Mouse (Mus musculus) midbrain, embryonic 11.5 days (tissue): ENCODE data around the gene Ror1. TPM values are rescaled to one million over a fixed set of nuclear protein-coding genes. Genes with fewer than 3 reads are reported as not detected.

ENCODE experiments used
- ATAC-seq: fragments of 200-750 bp; cut with Nextera tagmentation; 2 replicates; pipeline ENCODE4 v1.8.0; 2017; ENCODE audit warnings: moderate TSS enrichment, moderate library complexity; ENCODE audit not compliant: low FRiP score
- DNase-seq: peaks from one replicate; pipeline ENCODE4 v3.0.0; 2015; ENCODE audit warnings: low spot score; ENCODE audit errors: missing footprints
- H3K27ac ChIP-seq: fragments of 300-500 bp; sonication (generic); 2 replicates; pipeline ENCODE4 v1.5.1; 2014; ENCODE audit warnings: low read depth, low read length
- H3K27me3 ChIP-seq: fragments of 300-500 bp; sonication (generic); 2 replicates; pipeline ENCODE4 v1.6.1; 2014; ENCODE audit warnings: mild to moderate bottlenecking, low read length, moderate library complexity, mixed read lengths; ENCODE audit not compliant: control insufficient read depth, insufficient read depth
- H3K36me3 ChIP-seq: fragments of 300-500 bp; sonication (generic); 2 replicates; pipeline ENCODE4 v1.6.1; 2014; ENCODE audit warnings: mild to moderate bottlenecking, low read length, moderate library complexity, mixed read lengths; ENCODE audit not compliant: control insufficient read depth, insufficient read depth
- H3K4me1 ChIP-seq: fragments of 300-500 bp; sonication (generic); 2 replicates; pipeline ENCODE4 v1.6.1; 2014; ENCODE audit warnings: low read length; ENCODE audit not compliant: control insufficient read depth, insufficient read depth
- H3K4me2 ChIP-seq: fragments of 300-500 bp; sonication (generic); 2 replicates; pipeline ENCODE4 v1.6.1; 2014; ENCODE audit warnings: mild to moderate bottlenecking, moderate library complexity
- H3K4me3 ChIP-seq: fragments of 300-500 bp; sonication (generic); 2 replicates; pipeline ENCODE4 v1.5.1; 2014; ENCODE audit warnings: low read depth, low read length
- H3K9ac ChIP-seq: fragments of 300-500 bp; sonication (generic); 2 replicates; pipeline ENCODE4 v1.6.1; 2014; ENCODE audit warnings: low read length
- H3K9me3 ChIP-seq: fragments of 300-500 bp; sonication (generic); 2 replicates; pipeline ENCODE4 v1.6.1; 2016; ENCODE audit warnings: low read length; ENCODE audit not compliant: control insufficient read depth
- WGBS: fragments of 180-500 bp; shearing (Covaris S2); extraction: QIAGEN DNeasy Blood & Tissue Kit; methylation state at CpG from one replicate; pipeline ENCODE4 v1.1.7; 2014; 5-methylcytosine and 5-hydroxymethylcytosine counted together
- polyA plus RNA-seq: library from polyadenylated mRNA; unstranded; fragments of >200 nt; fragmentation: Nextera tagmentation; extraction: Ambion mirVana; gene quantifications from 2 replicates; pipeline ENCODE4 v1.2.1, GENCODE M21; 2014

Gene Ror1
- polyA plus RNA-seq, 1 experiment from 2014 or later, result 4.8 TPM

GRCm38 (mm10) chr4:100283171-100283880 lies 187.7 kb downstream of the Ror1 start:
- Histone ChIP-seq H3K4me3 (no peak overlapping the region), H3K27ac (no peak overlapping the region), H3K27me3 (no peaks in the 10 kb centered on the region), H3K4me1 (no peaks in the 10 kb centered on the region), H3K36me3 (no peaks in the 10 kb centered on the region), H3K9me3 (no peaks in the 10 kb centered on the region), H3K4me2 (no peak overlapping the region), H3K9ac (no peak overlapping the region)
- no peak for ATAC-seq
- 91% methylated on average over 8 of the region's 8 CpGs for WGBS
- no peak for DNase-seq

- Histone ChIP-seq H3K9ac (no peak overlapping the region), H3K9me3 (no peaks in the 10 kb centered on the region), H3K4me3 (no peak overlapping the region), H3K27me3 (no peaks in the 10 kb centered on the region), H3K4me2 (no peak overlapping the region), H3K36me3 (no peaks in the 10 kb centered on the region), H3K27ac (no peak overlapping the region), H3K4me1 (no peaks in the 10 kb centered on the region)
- DNase-seq, result no peak
- no peak for ATAC-seq
- WGBS, result 91% methylated on average over 6 of the region's 6 CpGs
Observed at GRCm38 (mm10) chr4:100284528-100284927, 188.9 kb downstream of the Ror1 start.

- Histone ChIP-seq H3K36me3 (no peaks in the 10 kb centered on the region), H3K9ac (no peak overlapping the region), H3K27ac (no peak overlapping the region), H3K4me3 (no peak overlapping the region), H3K27me3 (no peaks in the 10 kb centered on the region), H3K4me1 (no peaks in the 10 kb centered on the region), H3K4me2 (no peak overlapping the region), H3K9me3 (no peaks in the 10 kb centered on the region)
- 51% methylated on average over 7 of the region's 7 CpGs for WGBS
- DNase-seq (peak; percentile 62), ATAC-seq (no peak)
Observed at GRCm38 (mm10) chr4:100286111-100286541, 190.5 kb downstream of the Ror1 start.

GRCm38 (mm10) chr4:100286800-100287199 lies 191.2 kb downstream of the Ror1 start:
- H3K27ac ChIP-seq, result no peak overlapping the region
- H3K27me3 ChIP-seq, result no peaks in the 10 kb centered on the region
- ATAC-seq (no peak), DNase-seq (peak; percentile 72)
- no peak overlapping the region for H3K4me2 ChIP-seq
- no peaks in the 10 kb centered on the region for H3K4me1 ChIP-seq
- H3K36me3 ChIP-seq, result no peaks in the 10 kb centered on the region
- H3K4me3 ChIP-seq, result no peak overlapping the region
- no peak overlapping the region for H3K9ac ChIP-seq
- H3K9me3 ChIP-seq, result no peaks in the 10 kb centered on the region

- 90% methylated on average over 4 of the region's 4 CpGs for WGBS
- H3K4me2 ChIP-seq, result no peak overlapping the region
- H3K4me3 ChIP-seq, result no peak overlapping the region
- H3K27me3 ChIP-seq, result no peaks in the 10 kb centered on the region
- no peaks in the 10 kb centered on the region for H3K4me1 ChIP-seq
- H3K9me3 ChIP-seq, result no peaks in the 10 kb centered on the region
- H3K36me3 ChIP-seq, result no peaks in the 10 kb centered on the region
- DNase-seq (peak; percentile 62), ATAC-seq (no peak)
- no peak overlapping the region for H3K9ac ChIP-seq
- no peak overlapping the region for H3K27ac ChIP-seq
Observed at GRCm38 (mm10) chr4:100287829-100288228, 192.2 kb downstream of the Ror1 start.

- no peak overlapping the region for H3K4me3 ChIP-seq
Observed at GRCm38 (mm10) chr4:100291015-100291651, 195.5 kb downstream of the Ror1 start.

GRCm38 (mm10) chr4:100297678-100298077 lies 202.1 kb downstream of the Ror1 start:
- ATAC-seq, result no peak
- H3K36me3 ChIP-seq, result no peaks in the 10 kb centered on the region
- H3K27ac ChIP-seq, result no peak overlapping the region
- no peaks in the 10 kb centered on the region for H3K27me3 ChIP-seq
- DNase-seq, result no peak
- no peak overlapping the region for H3K4me2 ChIP-seq
- H3K9me3 ChIP-seq, result no peaks in the 10 kb centered on the region
- no peak overlapping the region for H3K9ac ChIP-seq
- no peaks in the 10 kb centered on the region for H3K4me1 ChIP-seq
- WGBS, result 85% methylated on average over 6 of the region's 6 CpGs
- no peak overlapping the region for H3K4me3 ChIP-seq

More at GRCm38 (mm10) chr4:100291015-100291651, 195.5 kb downstream of the Ror1 start:
- ATAC-seq (no peak), DNase-seq (peak; percentile 35)
- Histone ChIP-seq H3K9ac (no peak overlapping the region), H3K9me3 (no peaks in the 10 kb centered on the region), H3K27me3 (no peaks in the 10 kb centered on the region), H3K4me1 (no peaks in the 10 kb centered on the region), H3K4me2 (no peak overlapping the region), H3K36me3 (no peaks in the 10 kb centered on the region), H3K27ac (no peak overlapping the region)
- 86% methylated on average over 5 of the region's 5 CpGs for WGBS

- Histone ChIP-seq H3K4me2 (no peak overlapping the region), H3K4me3 (no peak overlapping the region), H3K36me3 (no peaks in the 10 kb centered on the region), H3K27ac (no peak overlapping the region), H3K9ac (no peak overlapping the region), H3K9me3 (no peaks in the 10 kb centered on the region), H3K4me1 (no peaks in the 10 kb centered on the region), H3K27me3 (no peaks in the 10 kb centered on the region)
- DNase-seq (no peak), ATAC-seq (no peak)
- 88% methylated on average over 5 of the region's 5 CpGs for WGBS
Observed at GRCm38 (mm10) chr4:100298566-100298965, 203.0 kb downstream of the Ror1 start.

- Histone ChIP-seq H3K4me2 (no peak overlapping the region), H3K27me3 (no peaks in the 10 kb centered on the region), H3K27ac (no peak overlapping the region), H3K9me3 (no peaks in the 10 kb centered on the region), H3K9ac (no peak overlapping the region), H3K4me3 (no peak overlapping the region), H3K36me3 (no peaks in the 10 kb centered on the region), H3K4me1 (no peaks in the 10 kb centered on the region)
- DNase-seq, result no peak
- ATAC-seq, result no peak
- WGBS, result 84% methylated on average over 5 of the region's 5 CpGs
Observed at GRCm38 (mm10) chr4:100300171-100300570, 204.6 kb downstream of the Ror1 start.
